Mouse (Mus musculus) kidney, adult 18-20 months (tissue): ENCODE data around the gene Agap1.

Experiments used
- DNase-seq: peaks from one replicate; pipeline ENCODE4 v3.0.0; 2021

Gene Agap1

GRCm38 (mm10) chr1:89454196-89455123 is at the start of gene Agap1:
Gene Agap1, plus strand, starts transcription at chr1:89454806.
- DNase-seq: peak; percentile 96

DNA sequence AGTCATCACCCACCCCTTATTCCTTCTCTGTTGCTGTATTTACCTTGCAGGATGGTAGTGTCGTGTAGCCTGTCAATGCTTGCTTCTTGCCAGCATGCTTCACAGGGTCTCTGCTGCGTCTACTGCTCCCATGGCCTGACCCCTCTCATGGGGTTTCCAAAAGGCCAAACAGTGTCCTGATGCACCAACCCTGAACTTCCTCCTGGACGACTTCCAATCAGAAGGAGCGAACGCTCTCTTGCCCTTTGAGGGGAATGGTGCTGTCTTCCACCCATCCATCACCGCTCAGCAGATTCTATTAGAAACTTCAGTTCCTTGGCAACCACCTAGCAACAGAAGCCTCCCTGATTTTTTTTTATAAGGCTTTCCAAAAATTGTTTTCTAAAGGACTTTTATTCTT is 48.6 kb upstream of the Agap1 start:
- peak; percentile 20 for DNase-seq

DNA sequence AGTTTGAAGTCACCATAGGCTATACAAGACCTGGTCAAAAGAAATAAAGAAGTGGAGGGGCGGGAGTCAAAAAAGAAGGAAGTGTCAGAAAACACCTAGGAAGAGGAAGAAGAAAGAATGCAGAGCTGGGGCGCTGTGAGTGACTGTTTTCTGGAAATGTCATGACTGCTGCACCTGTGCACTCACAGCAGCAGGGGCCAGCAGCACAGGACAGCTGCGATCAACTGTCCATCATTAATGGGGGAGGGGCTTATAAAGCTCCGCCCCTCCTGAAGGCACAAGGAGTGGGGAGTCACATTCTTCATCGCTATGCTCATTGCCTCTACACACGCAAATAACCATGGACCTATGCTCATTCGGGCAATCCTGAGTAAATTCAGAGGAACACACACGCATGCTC is 46.6 kb upstream of the Agap1 start:
- no peak for DNase-seq

GRCm38 (mm10) chr1:89413122-89413521 is 41.5 kb upstream of the Agap1 start:
- DNase-seq: peak; percentile 61

- no peak for DNase-seq
These were observed 40.0 kb upstream of the Agap1 start for GRCm38 (mm10) chr1:89414563-89414962.

DNA sequence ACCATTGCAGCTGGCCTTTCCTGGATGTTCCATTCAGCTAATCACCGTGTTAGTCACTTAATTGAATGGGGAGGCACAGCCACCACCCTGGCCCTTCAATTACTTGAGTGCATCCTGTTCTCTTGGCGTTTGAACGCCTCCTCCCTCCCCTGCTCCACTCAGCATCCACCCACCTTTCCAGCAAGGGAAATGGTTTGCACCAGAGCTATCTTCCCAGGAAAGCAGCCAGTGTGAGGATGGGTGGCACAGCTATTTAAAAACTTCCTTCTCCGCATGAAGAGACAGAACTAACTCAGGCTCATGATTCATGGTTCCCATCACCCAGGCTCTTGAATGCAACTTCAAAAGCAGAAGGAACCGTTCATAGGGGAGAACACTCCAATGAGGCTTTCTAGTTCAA is 37.7 kb upstream of the Agap1 start:
- no peak for DNase-seq

DNA sequence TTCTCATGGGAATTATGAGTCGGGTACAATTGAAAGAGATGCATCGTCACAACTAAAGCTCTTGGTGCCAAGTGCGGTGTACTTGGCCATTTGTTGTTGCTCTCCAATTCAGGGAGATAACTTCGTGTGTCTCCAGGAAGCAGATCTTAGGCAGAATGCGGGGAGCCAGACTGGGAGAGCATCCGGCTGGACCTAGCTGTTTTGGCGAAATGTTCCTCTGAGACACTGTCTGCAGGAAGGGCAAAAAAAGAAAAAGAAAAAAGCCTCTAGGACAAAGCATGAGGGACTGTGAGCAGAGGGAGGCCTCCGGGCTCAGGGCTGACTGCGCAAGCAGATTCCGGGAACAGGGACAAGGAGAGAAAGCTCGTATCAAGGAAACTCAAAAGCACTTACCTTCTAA is 34.0 kb upstream of the Agap1 start:
- DNase-seq: no peak

DNA sequence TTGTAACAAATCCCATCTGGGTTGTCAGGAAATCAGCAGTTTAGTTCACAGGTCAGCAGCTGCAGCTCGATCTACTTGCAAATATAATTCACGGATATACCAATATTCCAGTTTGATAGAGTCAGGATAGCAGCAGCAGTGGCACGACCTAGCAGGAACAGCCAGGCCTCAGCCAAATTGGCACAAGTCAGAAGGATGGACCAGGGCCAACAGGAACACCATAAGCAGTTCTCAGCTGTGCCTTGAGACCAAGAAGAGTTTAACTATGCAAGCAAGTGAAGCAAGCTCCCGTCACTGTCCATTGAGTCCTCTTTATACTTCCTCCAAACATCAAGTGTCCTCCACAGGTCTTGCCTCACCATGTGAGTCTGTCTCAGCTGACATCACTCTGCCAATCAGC is 33.2 kb upstream of the Agap1 start:
- peak; percentile 61 for DNase-seq

GRCm38 (mm10) chr1:89424563-89424962 is 30.0 kb upstream of the Agap1 start:
- DNase-seq: peak; percentile 27

- DNase-seq: no peak
These were observed 28.5 kb upstream of the Agap1 start for GRCm38 (mm10) chr1:89426137-89426536.

DNA sequence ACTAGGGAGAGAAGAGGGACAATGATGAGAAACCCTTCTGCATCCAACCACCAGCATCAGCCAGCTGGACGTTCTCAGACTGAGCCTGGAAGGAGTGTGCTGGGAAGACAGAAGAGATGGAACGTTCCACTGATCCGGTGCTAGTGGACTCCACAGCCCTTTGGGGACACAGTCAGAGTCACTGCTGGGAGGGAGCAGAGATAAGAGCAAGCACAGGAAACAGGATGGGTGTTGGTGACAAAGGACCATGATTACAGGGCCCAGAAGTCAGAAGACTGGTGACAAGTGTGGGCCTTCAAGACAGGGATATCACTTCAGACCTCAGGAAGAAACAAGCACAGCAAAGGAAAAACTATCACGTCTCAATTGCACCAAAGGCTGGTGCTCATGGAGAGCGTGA is 25.9 kb upstream of the Agap1 start:
- DNase-seq: no peak

- no peak for DNase-seq
These were observed 24.5 kb upstream of the Agap1 start for GRCm38 (mm10) chr1:89429946-89430640.

GRCm38 (mm10) chr1:89439351-89439750 is 15.3 kb upstream of the Agap1 start:
- DNase-seq: no peak

GRCm38 (mm10) chr1:89441236-89441897 is 13.2 kb upstream of the Agap1 start:
- DNase-seq: no peak

DNA sequence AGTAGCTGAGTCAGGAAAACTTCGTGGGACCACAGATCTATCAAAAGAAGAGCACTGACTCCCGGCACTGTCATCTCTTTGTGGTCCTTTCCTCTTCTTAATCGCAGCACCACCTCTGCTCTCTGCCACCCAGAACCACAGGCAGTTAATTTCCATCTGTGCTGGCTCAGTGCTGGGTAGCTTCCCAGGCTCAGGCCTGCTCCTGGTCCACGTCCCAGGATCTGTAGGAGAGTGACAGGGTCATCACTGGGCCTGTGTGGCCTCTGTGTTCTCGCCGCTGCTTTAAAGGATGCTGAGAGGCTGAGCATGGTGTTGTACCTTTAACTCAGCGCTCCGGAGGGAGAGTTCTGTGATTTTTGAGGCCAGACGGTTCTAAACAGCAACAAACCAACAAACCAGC is 11.1 kb upstream of the Agap1 start:
- no peak for DNase-seq

GRCm38 (mm10) chr1:89444014-89444413 is 10.6 kb upstream of the Agap1 start:
- DNase-seq: no peak

GRCm38 (mm10) chr1:89450139-89450538 is 4.5 kb upstream of the Agap1 start:
- DNase-seq: no peak

- DNase-seq: no peak
These were observed 2.5 kb upstream of the Agap1 start for GRCm38 (mm10) chr1:89452138-89452537.

- DNase-seq: no peak
These were observed 940 bp upstream of the Agap1 start for GRCm38 (mm10) chr1:89453666-89454065.

DNA sequence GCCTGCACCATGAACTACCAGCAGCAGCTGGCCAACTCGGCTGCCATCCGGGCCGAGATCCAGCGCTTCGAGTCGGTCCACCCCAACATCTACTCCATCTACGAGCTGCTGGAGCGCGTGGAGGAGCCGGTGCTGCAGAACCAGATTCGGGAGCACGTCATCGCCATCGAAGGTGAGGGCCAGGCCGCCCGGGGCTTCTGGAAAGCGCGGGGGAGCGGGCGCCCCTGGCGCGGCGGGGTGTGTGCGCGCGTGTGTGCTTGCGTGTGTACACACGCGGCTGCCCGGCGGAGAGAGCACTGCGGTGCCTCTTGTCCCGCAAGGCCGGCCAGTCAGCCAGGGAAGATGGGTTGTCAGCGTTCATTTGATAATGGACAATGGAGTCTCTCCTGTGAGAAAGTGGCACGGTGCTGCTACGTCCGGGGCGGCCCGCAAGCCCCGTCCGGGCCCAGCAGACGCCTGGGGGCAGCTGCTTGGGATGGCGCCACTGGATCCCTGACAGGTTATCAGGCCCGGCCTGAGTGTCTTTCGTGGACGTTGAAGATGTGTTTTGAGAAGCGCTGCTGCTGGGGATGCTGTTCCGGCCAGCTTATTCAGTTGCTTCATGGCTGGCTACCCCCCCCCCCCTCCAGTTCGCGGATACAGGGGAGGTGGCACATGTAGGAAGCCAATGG is 950 bp downstream of the Agap1 start:
- peak; percentile 65 for DNase-seq

DNA sequence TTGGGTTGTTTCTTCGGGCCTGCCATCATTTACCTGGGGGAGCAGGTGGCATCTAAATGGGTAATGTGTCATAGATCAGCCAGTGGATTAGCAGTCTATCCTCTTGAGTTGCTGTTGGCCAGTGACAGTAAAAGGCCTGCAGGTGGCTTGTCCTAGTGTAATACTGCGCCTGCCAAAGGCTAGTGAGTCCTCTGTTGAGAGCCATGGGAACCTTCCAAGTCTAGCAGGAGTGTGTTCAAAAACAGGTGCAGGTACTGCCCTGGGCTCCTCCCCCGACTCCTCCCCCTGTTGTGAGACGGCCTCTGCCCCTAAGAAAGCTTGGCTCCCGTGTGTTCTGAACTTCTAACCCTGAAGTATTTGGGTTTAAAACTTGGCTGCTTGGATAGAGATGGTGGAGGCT is 1.9 kb downstream of the Agap1 start:
- DNase-seq: peak; percentile 75

GRCm38 (mm10) chr1:89457126-89458031 is 2.8 kb downstream of the Agap1 start:
- no peak for DNase-seq
